Mouse (Mus musculus) liver, embryonic 14.5 days (tissue): Measurements from ENCODE around the gene Hpn. TPM values are rescaled to one million over a fixed set of nuclear protein-coding genes. Genes with fewer than 3 reads are reported as not detected.

Experiments used
- ATAC-seq: fragments of 200-750 bp; cut with Nextera tagmentation; 2 replicates; pipeline ENCODE4 v1.8.0; 2017; ENCODE audit warnings: moderate number of reproducible peaks, mild to moderate bottlenecking, moderate library complexity; ENCODE audit not compliant: insufficient read depth
- DNase-seq, 3 experiments: peaks; one replicate each; pipeline ENCODE4 v3.0.0-alpha.2; 2012 to 2013; ENCODE audit warnings: low read depth in 3 of 3, low spot score in 3 of 3
- H3K27ac ChIP-seq: fragments of 300-500 bp; sonication (generic); 2 replicates; pipeline ENCODE4 v1.5.1; 2014; ENCODE audit warnings: moderate library complexity, mild to moderate bottlenecking, control low read depth, inconsistent platforms
- H3K27me3 ChIP-seq: fragments of 300-500 bp; sonication (generic); 2 replicates; pipeline ENCODE4 v1.6.1; 2014; ENCODE audit warnings: mild to moderate bottlenecking, low read length, moderate library complexity; ENCODE audit not compliant: control insufficient read depth, insufficient read depth
- H3K36me3 ChIP-seq: fragments of 300-500 bp; sonication (generic); replicated peaks from 2 replicates; pipeline ENCODE4 v1.6.1; 2014; ENCODE audit warnings: low read depth; ENCODE audit not compliant: control insufficient read depth, insufficient read depth
- H3K4me1 ChIP-seq, 2 experiments: fragments of 200-500 bp in 1 of 2; fragments of 300-500 bp in 1 of 2; sonication (generic) in 1 of 2; replicated peaks; 2 replicates each; pipeline ENCODE4 v1.6.1; 2012 to 2014; ENCODE audit warnings: antibody characterized with exemption in 1 of 2, inconsistent platforms in 1 of 2, low read length in 1 of 2; ENCODE audit not compliant: control insufficient read depth in 2 of 2, insufficient read depth in 2 of 2
- H3K4me2 ChIP-seq: fragments of 300-500 bp; sonication (generic); 2 replicates; pipeline ENCODE4 v1.6.1; 2014; ENCODE audit warnings: low read depth, mild to moderate bottlenecking, control low read depth, moderate library complexity
- H3K4me3 ChIP-seq, 2 experiments: fragments of 200-500 bp in 1 of 2; fragments of 300-500 bp in 1 of 2; sonication (generic) in 1 of 2; 2 replicates each; pipeline ENCODE4 v1.5.1; 2012 to 2014; ENCODE audit warnings: low read depth in 2 of 2, low read length in 2 of 2, mild to moderate bottlenecking in 2 of 2, control low read depth in 1 of 2, inconsistent platforms in 1 of 2, moderate library complexity in 1 of 2; ENCODE audit not compliant: insufficient read depth in 1 of 2
- H3K9ac ChIP-seq: fragments of 300-500 bp; sonication (generic); replicated peaks from 2 replicates; pipeline ENCODE4 v1.6.1; 2014; ENCODE audit warnings: mild to moderate bottlenecking, control low read depth, moderate library complexity
- H3K9me3 ChIP-seq: fragments of 300-500 bp; sonication (generic); 2 replicates; pipeline ENCODE4 v1.6.1; 2016; ENCODE audit warnings: low read length, mixed read lengths; ENCODE audit not compliant: control insufficient read depth
- CTCF ChIP-seq: IDR thresholded peaks from 2 replicates; pipeline ENCODE4 v1.5.1; 2016; ENCODE audit warnings: antibody characterized with exemption, low read depth, control low read depth
- EP300 ChIP-seq: IDR thresholded peaks from 2 replicates; pipeline ENCODE4 v1.6.1; 2016; ENCODE audit warnings: antibody characterized with exemption, low read depth
- WGBS: fragments of 180-500 bp; shearing (Covaris S2); extraction: QIAGEN DNeasy Blood & Tissue Kit; methylation state at CpG from one replicate; pipeline ENCODE4 v1.1.7; 2014; ENCODE audit not compliant: insufficient replicate concordance; 5-methylcytosine and 5-hydroxymethylcytosine counted together
- polyA plus RNA-seq, 2 experiments: library from polyadenylated mRNA; depleted of rRNA in 1 of 2; stranded (reverse) in 1 of 2; unstranded in 1 of 2; fragments of >200 nt; fragmentation: Nextera tagmentation in 1 of 2; extraction: Ambion mirVana in 1 of 2; gene quantifications; 2 replicates each; pipeline versions ENCODE4 v1.2.1 to v1.2.3; 2012 to 2014

Hpn gene
- polyA plus RNA-seq, 2 experiments: 43.3 to 44.7 TPM

DNA sequence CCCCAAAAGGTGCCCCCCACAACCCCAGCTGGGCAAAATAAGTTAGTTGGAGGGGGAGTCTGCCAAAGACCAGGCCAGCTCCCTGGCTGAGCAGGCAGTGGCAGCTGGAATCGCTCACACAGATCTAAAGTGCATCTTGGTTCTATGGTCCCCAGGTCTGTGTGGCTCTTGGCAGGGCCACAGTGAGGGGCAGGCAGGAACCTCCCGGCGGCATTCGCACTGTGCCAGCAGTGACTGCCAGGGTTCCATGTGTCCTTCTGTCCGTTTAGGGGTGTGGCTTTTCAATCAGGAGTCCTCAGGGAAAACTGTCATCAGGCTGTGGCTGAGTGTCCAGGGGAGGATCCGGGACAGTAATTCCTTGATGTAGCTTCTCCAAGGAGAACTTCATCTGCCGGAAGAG, 15.1 kb upstream of the Hpn start:
- Histone ChIP-seq H3K4me1 (0 out of 4 replicates have a peak, but pooled peaks cover 0 to 2% of the 10 kb centered on the region in 2 experiments), H3K4me3 (no peak overlapping the region), H3K4me2 (no peak overlapping the region), H3K9me3 (no peaks in the 10 kb centered on the region), H3K9ac (no peak overlapping the region), H3K27ac (no peak overlapping the region), H3K36me3 (peaks cover 9% of the 10 kb centered on the region), H3K27me3 (peaks cover 25% of the 10 kb centered on the region)
- DNase-seq (no peak), ATAC-seq (no peak)
- TF ChIP-seq CTCF: no peak
- TF ChIP-seq EP300: no peak
- WGBS: 82% methylated on average over 7 of the region's 7 CpGs

DNA sequence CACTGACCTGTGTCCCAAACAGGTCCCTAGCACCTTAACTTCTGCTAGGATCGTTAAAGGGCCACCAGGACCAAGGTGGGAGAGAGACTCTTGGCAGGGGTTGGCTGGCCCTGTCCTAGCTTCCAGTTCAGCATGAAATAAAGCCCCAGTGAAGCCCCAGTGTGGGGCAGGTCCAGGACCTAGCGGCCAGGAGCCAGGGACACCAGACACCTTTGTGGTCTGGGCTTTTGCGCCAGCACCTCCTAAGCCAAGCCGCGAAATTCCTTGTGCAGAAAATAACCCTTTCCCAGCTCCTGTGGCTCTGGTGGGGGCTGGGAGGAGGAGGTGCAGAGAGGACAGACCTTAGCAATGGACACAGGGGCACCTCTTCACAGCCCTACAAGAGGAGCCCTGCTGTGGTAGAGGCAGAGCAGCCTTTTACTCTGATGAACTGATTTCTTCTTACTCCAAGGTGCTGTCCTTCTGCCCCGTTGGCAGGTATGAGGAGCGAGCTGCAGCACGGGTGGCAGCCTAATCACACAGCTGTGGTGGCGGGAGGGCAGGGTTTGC, 13.1 kb upstream of the Hpn start:
- peaks cover 30% of the 10 kb centered on the region for H3K27me3 ChIP-seq
- DNase-seq (no peak), ATAC-seq (no peak)
- H3K4me3 ChIP-seq: no peak overlapping the region
- 0 out of 4 replicates have a peak, but pooled peaks cover 0 to 2% of the 10 kb centered on the region in 2 experiments for H3K4me1 ChIP-seq
- H3K36me3 ChIP-seq: peaks cover 3% of the 10 kb centered on the region
- no peak overlapping the region for H3K9ac ChIP-seq
- H3K4me2 ChIP-seq: no peak overlapping the region
- no peak overlapping the region for H3K27ac ChIP-seq
- WGBS: 53% methylated on average over 9 of the region's 9 CpGs
- TF ChIP-seq EP300 (no peak), CTCF (no peak)
- H3K9me3 ChIP-seq: no peaks in the 10 kb centered on the region

DNA sequence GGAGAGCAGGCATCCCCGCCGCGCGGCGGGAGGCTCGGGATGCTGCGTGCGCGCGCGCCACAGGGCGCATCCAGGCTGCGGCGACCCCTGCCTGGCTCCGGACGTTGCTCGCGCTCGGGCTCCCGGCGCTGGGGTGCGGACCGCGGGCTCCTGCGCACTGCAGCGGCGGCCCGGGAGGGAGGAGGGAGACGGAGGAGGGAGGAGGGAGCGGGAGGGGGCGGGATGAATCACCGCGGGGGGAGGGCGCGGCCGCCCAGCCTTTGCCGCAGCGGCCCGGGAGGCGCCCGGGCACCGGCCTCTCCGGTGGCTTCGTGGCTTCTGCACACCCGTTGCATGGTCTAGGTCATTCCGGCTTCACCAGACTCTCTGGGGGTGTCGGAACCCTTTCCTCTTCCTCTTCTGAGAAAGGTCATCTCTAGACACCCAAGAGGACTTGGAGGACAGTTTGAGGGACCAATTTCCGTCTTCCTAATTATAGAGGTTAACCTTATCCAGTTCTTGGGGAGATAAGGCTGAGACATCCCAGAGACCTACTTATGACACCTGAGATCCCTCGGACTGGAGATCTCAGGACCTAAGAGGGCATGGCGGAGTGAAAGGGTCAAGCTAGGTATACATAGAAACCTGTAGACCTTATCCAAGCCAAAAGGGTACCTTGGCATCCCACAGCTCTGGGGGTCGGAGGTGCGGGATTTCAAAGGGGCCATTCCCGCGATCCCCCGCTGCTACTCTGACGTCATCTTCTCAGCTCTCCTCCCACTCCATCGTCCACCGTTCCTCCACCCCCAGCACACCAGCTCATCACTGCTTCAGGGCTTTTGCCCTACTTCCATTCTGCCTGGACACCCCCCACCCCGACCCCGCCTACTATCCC, 12.0 kb upstream of the Hpn start, which contains the start of gene Scn1b:
Gene Scn1b (minus strand): TSS at position 153 of the 874 bp plus-strand sequence.
- H3K9ac ChIP-seq: no peak within 1 kb of the TSS
- 3% methylated on average over 40 of the region's 60 CpGs for WGBS
- peaks cover 3% of the 10 kb centered on the region for H3K36me3 ChIP-seq
- 0 out of 4 replicates have a peak, but pooled peaks cover 0 to 2% of the 10 kb centered on the region in 2 experiments for H3K4me1 ChIP-seq
- ATAC-seq (peak; percentile 35; the same call in 1 of the 2 replicates), DNase-seq (no peak)
- H3K9me3 ChIP-seq: no peaks in the 10 kb centered on the region
- H3K27ac ChIP-seq: no peak within 1 kb of the TSS
- H3K27me3 ChIP-seq: peaks cover 30% of the 10 kb centered on the region
- peak within 1 kb of the TSS; percentile 54 for H3K4me2 ChIP-seq
- TF ChIP-seq EP300 (no peak), CTCF (no peak)
- H3K4me3 ChIP-seq: peak within 1 kb of the TSS; percentile 27 to 42

DNA sequence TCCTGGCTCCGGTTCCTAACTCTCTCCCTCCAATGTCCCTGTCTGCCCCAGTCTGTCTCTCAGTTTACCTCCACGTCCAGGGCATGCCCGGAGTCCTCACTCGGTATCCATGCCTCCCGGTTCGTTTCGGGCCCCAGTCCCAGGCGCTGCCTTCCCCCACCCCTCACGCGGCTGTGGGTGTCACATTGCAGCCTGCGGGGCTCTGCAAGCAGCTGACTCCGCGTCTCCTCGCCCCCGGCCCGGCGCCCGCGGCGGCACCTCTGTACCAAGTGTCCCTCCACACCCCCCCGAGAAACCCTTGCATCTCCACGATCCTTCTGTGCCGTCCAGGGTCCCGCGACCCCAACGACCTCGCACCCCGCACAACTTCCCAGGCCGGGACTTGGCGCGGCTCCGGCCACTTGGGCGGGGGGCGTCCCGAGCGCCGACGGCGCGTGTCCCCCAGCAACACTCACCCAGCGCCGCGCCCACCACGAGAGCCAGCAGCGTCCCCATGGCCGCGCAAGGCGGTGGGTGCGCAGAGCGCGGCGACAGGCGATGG, 11.2 kb upstream of the Hpn start:
- no peak for DNase-seq
- no peak for ATAC-seq
- Histone ChIP-seq H3K9ac (no peak overlapping the region), H3K4me3 (peak overlapping the region; percentile 27 to 42), H3K9me3 (no peaks in the 10 kb centered on the region), H3K4me2 (peak overlapping the region; percentile 54), H3K27ac (no peak overlapping the region), H3K36me3 (peaks cover 3% of the 10 kb centered on the region), H3K4me1 (0 out of 4 replicates have a peak, but pooled peaks cover 0 to 2% of the 10 kb centered on the region in 2 experiments), H3K27me3 (peaks cover 30% of the 10 kb centered on the region)
- 1% methylated on average over 53 of the region's 53 CpGs for WGBS
- TF ChIP-seq EP300 (no peak), CTCF (no peak)

DNA sequence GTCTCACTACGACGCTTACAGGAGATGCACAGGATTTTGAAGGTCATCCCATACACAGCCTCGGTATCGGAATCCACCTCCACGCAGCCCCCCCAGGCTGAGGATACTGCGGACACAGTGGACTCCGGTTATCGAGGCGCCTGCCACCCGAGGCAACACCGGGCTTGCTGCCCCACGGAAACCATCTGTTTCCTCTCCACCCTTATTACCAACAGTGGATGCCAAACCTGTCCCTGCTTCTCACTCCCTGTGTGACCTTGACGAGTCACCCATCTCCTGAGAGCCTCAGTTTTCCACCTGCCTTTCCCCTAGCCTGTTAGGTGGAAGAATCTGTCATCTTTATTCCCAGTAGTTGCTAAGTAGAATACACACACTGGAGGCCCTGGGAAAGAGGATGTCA, 10.0 kb upstream of the Hpn start:
- Histone ChIP-seq H3K4me1 (0 out of 4 replicates have a peak, but pooled peaks cover 0 to 2% of the 10 kb centered on the region in 2 experiments), H3K9ac (no peak overlapping the region), H3K36me3 (peaks cover 3% of the 10 kb centered on the region), H3K4me3 (no peak overlapping the region), H3K27ac (no peak overlapping the region), H3K4me2 (no peak overlapping the region), H3K27me3 (peaks cover 30% of the 10 kb centered on the region), H3K9me3 (no peaks in the 10 kb centered on the region)
- 48% methylated on average over 13 of the region's 13 CpGs for WGBS
- TF ChIP-seq EP300 (no peak), CTCF (no peak)
- no peak for ATAC-seq
- DNase-seq: no peak
